Mouse (Mus musculus): ENCODE results near the gene Zmiz1. TPM values are rescaled to one million over a fixed set of nuclear protein-coding genes. Genes with fewer than 3 reads are reported as not detected.

The Zmiz1 gene
- polyA plus RNA-seq, 1 experiment from 2014 or later, result 57.4 TPM

GRCm38 (mm10) chr14:25562447-25562846 is 103.5 kb downstream of the Zmiz1 start:
- no peaks in the 10 kb centered on the region for H3K27me3 ChIP-seq (ENCODE audit: control insufficient read depth, insufficient read depth, low read length)
- H3K4me2 ChIP-seq (ENCODE audit: low read depth), result no peak overlapping the region
- peaks cover 5% of the 10 kb centered on the region; the same call in 1 of the 2 replicates for H3K36me3 ChIP-seq (ENCODE audit: control insufficient read depth, insufficient read depth, low read length)
- H3K4me3 ChIP-seq (ENCODE audit: low read depth, low read length), result no peak overlapping the region
- DNase-seq (ENCODE audit: low spot score), result no peak
- no peak overlapping the region for H3K27ac ChIP-seq (ENCODE audit: low read depth, low read length)
- peaks cover 12% of the 10 kb centered on the region for H3K4me1 ChIP-seq (ENCODE audit: control insufficient read depth, insufficient read depth, low read length)
- H3K9ac ChIP-seq (ENCODE audit: low read length), result no peak overlapping the region
- H3K9me3 ChIP-seq (ENCODE audit: control insufficient read depth, low read length), result no peaks in the 10 kb centered on the region
- WGBS, result 85% methylated on average over 4 of the region's 4 CpGs
- no peak for ATAC-seq (ENCODE audit: insufficient read depth, low FRiP score, low TSS enrichment)

- Histone ChIP-seq H3K4me3 (ENCODE audit: low read depth, low read length) (no peak overlapping the region), H3K27me3 (ENCODE audit: control insufficient read depth, insufficient read depth, low read length) (no peaks in the 10 kb centered on the region), H3K9ac (ENCODE audit: low read length) (no peak overlapping the region), H3K36me3 (ENCODE audit: control insufficient read depth, insufficient read depth, low read length) (peaks cover 5% of the 10 kb centered on the region; the same call in 1 of the 2 replicates), H3K4me1 (ENCODE audit: control insufficient read depth, insufficient read depth, low read length) (peaks cover 12% of the 10 kb centered on the region), H3K27ac (ENCODE audit: low read depth, low read length) (no peak overlapping the region), H3K9me3 (ENCODE audit: control insufficient read depth, low read length) (no peaks in the 10 kb centered on the region), H3K4me2 (ENCODE audit: low read depth) (no peak overlapping the region)
- no peak for ATAC-seq (ENCODE audit: insufficient read depth, low FRiP score, low TSS enrichment)
- WGBS, result 79% methylated on average over 7 of the region's 7 CpGs
- DNase-seq (ENCODE audit: low spot score), result no peak
Measured at GRCm38 (mm10) chr14:25562909-25563308, 103.9 kb downstream of the Zmiz1 start.

GRCm38 (mm10) chr14:25564577-25564976 is 105.6 kb downstream of the Zmiz1 start:
- H3K4me2 ChIP-seq (ENCODE audit: low read depth), result no peak overlapping the region
- ATAC-seq (ENCODE audit: insufficient read depth, low FRiP score, low TSS enrichment), result no peak
- no peak for DNase-seq (ENCODE audit: low spot score)
- H3K9me3 ChIP-seq (ENCODE audit: control insufficient read depth, low read length), result no peaks in the 10 kb centered on the region
- no peaks in the 10 kb centered on the region for H3K27me3 ChIP-seq (ENCODE audit: control insufficient read depth, insufficient read depth, low read length)
- no peak overlapping the region for H3K9ac ChIP-seq (ENCODE audit: low read length)
- peaks cover 4% of the 10 kb centered on the region; the same call in 1 of the 2 replicates for H3K36me3 ChIP-seq (ENCODE audit: control insufficient read depth, insufficient read depth, low read length)
- H3K4me3 ChIP-seq (ENCODE audit: low read depth, low read length), result no peak overlapping the region
- WGBS, result 64% methylated on average over 8 of the region's 8 CpGs
- H3K4me1 ChIP-seq (ENCODE audit: control insufficient read depth, insufficient read depth, low read length), result peaks cover 12% of the 10 kb centered on the region
- no peak overlapping the region; the same call in 1 of the 2 replicates for H3K27ac ChIP-seq (ENCODE audit: low read depth, low read length)

GRCm38 (mm10) chr14:25565344-25566088 is 106.5 kb downstream of the Zmiz1 start:
- Histone ChIP-seq H3K27me3 (ENCODE audit: control insufficient read depth, insufficient read depth, low read length) (no peaks in the 10 kb centered on the region), H3K27ac (ENCODE audit: low read depth, low read length) (no peak overlapping the region; the same call in 1 of the 2 replicates), H3K4me3 (ENCODE audit: low read depth, low read length) (no peak overlapping the region), H3K9me3 (ENCODE audit: control insufficient read depth, low read length) (no peaks in the 10 kb centered on the region), H3K9ac (ENCODE audit: low read length) (no peak overlapping the region), H3K4me1 (ENCODE audit: control insufficient read depth, insufficient read depth, low read length) (peaks cover 12% of the 10 kb centered on the region), H3K4me2 (ENCODE audit: low read depth) (no peak overlapping the region), H3K36me3 (ENCODE audit: control insufficient read depth, insufficient read depth, low read length) (peaks cover 3% of the 10 kb centered on the region; the same call in 1 of the 2 replicates)
- ATAC-seq (ENCODE audit: insufficient read depth, low FRiP score, low TSS enrichment), result peak; percentile 50; the same call in 1 of the 2 replicates
- peak; percentile 85 for DNase-seq (ENCODE audit: low spot score)
- WGBS, result 30% methylated on average over 11 of the region's 11 CpGs

GRCm38 (mm10) chr14:25567245-25567644 is 108.3 kb downstream of the Zmiz1 start:
- Histone ChIP-seq H3K4me1 (ENCODE audit: control insufficient read depth, insufficient read depth, low read length) (peaks cover 11% of the 10 kb centered on the region), H3K9me3 (ENCODE audit: control insufficient read depth, low read length) (no peaks in the 10 kb centered on the region), H3K27me3 (ENCODE audit: control insufficient read depth, insufficient read depth, low read length) (no peaks in the 10 kb centered on the region), H3K4me2 (ENCODE audit: low read depth) (no peak overlapping the region), H3K9ac (ENCODE audit: low read length) (no peak overlapping the region), H3K27ac (ENCODE audit: low read depth, low read length) (no peak overlapping the region), H3K4me3 (ENCODE audit: low read depth, low read length) (no peak overlapping the region), H3K36me3 (ENCODE audit: control insufficient read depth, insufficient read depth, low read length) (peaks cover 3% of the 10 kb centered on the region; the same call in 1 of the 2 replicates)
- ATAC-seq (ENCODE audit: insufficient read depth, low FRiP score, low TSS enrichment) (no peak), DNase-seq (ENCODE audit: low spot score) (peak; percentile 60)
- 58% methylated on average over 3 of the region's 3 CpGs for WGBS

- H3K9me3 ChIP-seq (ENCODE audit: control insufficient read depth, low read length), result no peaks in the 10 kb centered on the region
- H3K4me3 ChIP-seq (ENCODE audit: low read depth, low read length), result no peak overlapping the region
- ATAC-seq (ENCODE audit: insufficient read depth, low FRiP score, low TSS enrichment) (no peak), DNase-seq (ENCODE audit: low spot score) (no peak)
- 95% methylated on average over 2 of the region's 2 CpGs for WGBS
- no peak overlapping the region for H3K9ac ChIP-seq (ENCODE audit: low read length)
- H3K27ac ChIP-seq (ENCODE audit: low read depth, low read length), result no peak overlapping the region
- H3K36me3 ChIP-seq (ENCODE audit: control insufficient read depth, insufficient read depth, low read length), result peaks cover 3% of the 10 kb centered on the region; the same call in 1 of the 2 replicates
- no peak overlapping the region for H3K4me2 ChIP-seq (ENCODE audit: low read depth)
- no peaks in the 10 kb centered on the region for H3K27me3 ChIP-seq (ENCODE audit: control insufficient read depth, insufficient read depth, low read length)
- peaks cover 9% of the 10 kb centered on the region for H3K4me1 ChIP-seq (ENCODE audit: control insufficient read depth, insufficient read depth, low read length)
Measured at GRCm38 (mm10) chr14:25567837-25568236, 108.9 kb downstream of the Zmiz1 start.

DNA sequence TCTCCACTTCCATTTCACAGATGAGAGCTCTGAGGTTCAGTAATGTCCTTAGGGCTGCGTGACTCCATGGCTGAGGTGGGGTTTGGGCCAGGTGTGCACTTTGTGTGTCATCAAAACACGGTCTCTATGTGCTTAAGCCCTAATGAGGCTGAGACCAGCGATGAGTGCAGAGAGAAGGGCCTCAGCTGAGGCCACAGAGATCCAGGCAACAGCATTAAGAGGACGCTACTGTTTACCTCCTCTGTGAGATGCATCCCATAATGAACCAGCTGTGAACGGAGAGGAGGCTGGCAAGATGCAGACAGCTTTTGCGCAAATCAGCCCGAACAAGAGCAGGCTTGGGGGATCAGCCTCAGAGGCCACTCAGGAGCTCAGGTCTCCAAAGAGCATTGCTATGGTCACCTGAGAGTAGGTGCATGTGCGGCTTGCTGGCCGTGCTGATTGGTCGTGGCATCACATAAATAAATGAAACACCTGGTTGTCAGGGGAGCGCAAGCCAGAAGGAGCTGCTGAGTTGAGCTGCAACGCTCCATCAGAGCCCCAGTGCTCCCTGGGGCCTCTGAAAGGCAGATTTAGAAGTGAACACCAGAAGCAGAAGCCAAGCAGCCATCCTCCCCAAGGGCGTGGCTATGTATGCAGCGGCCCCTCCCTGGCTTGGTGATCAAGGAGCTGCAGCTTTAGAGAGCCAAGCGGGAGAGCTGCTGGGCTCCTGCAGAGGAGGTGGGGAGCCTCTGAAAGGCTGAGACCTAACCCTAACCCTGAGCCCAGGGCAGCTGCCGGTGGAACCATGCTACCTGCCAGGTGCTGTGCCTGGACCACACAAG is 115.3 kb downstream of the Zmiz1 start:
- no peak for ATAC-seq (ENCODE audit: insufficient read depth, low FRiP score, low TSS enrichment)
- Histone ChIP-seq H3K27ac (ENCODE audit: low read depth, low read length) (peak overlapping the region; percentile 34; the same call in 1 of the 2 replicates), H3K9ac (ENCODE audit: low read length) (no peak overlapping the region)

DNA sequence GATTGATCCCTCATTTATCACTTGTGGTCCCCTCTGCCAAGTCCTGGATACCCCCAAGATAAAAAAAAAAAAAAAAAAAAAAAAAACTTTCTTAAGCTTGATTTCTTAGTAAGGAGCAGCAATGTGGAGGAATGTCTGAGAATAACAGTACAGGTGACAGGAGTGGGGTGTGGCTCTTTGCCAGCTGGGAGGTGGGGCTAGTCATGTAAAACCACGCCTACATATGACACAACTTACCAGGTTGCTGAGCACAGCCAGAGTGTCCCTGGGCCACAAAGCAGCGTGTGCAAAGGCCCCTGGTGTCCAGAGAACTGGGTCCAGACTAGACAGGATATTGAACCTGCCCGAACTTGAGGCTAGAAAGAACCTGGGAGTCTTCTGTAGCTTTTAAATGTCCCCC is 117.7 kb downstream of the Zmiz1 start:
- H3K4me1 ChIP-seq (ENCODE audit: control insufficient read depth, insufficient read depth, low read length), result peaks cover 9% of the 10 kb centered on the region; the same call in 1 of the 2 replicates
- H3K9me3 ChIP-seq (ENCODE audit: control insufficient read depth, low read length), result no peaks in the 10 kb centered on the region
- WGBS, result 93% methylated on average over 3 of the region's 3 CpGs
- H3K4me2 ChIP-seq (ENCODE audit: low read depth), result no peak overlapping the region
- H3K36me3 ChIP-seq (ENCODE audit: control insufficient read depth, insufficient read depth, low read length), result peaks cover 27% of the 10 kb centered on the region
- H3K9ac ChIP-seq (ENCODE audit: low read length), result no peak overlapping the region
- no peak overlapping the region for H3K27ac ChIP-seq (ENCODE audit: low read depth, low read length)
- ATAC-seq (ENCODE audit: insufficient read depth, low FRiP score, low TSS enrichment) (no peak), DNase-seq (ENCODE audit: low spot score) (no peak)
- no peaks in the 10 kb centered on the region for H3K27me3 ChIP-seq (ENCODE audit: control insufficient read depth, insufficient read depth, low read length)
- no peak overlapping the region for H3K4me3 ChIP-seq (ENCODE audit: low read depth, low read length)

More for the DNA sequence above, 115.3 kb downstream of the Zmiz1 start:
- DNase-seq (ENCODE audit: low spot score), result no peak
- Histone ChIP-seq H3K4me1 (ENCODE audit: control insufficient read depth, insufficient read depth, low read length) (0 out of 2 replicates have a peak, but pooled peaks cover 4% of the 10 kb centered on the region), H3K27me3 (ENCODE audit: control insufficient read depth, insufficient read depth, low read length) (no peaks in the 10 kb centered on the region), H3K4me3 (ENCODE audit: low read depth, low read length) (no peak overlapping the region), H3K36me3 (ENCODE audit: control insufficient read depth, insufficient read depth, low read length) (peaks cover 19% of the 10 kb centered on the region), H3K4me2 (ENCODE audit: low read depth) (no peak overlapping the region), H3K9me3 (ENCODE audit: control insufficient read depth, low read length) (no peaks in the 10 kb centered on the region)
- WGBS, result 46% methylated on average over 16 of the region's 16 CpGs

Measured in neural tube, embryonic 11.5 days (tissue).